Mouse (Mus musculus): Measurements from ENCODE around the gene Chpt1. TPM values are rescaled to one million over a fixed set of nuclear protein-coding genes. Genes with fewer than 3 reads are reported as not detected.

Chpt1 gene
- polyA plus RNA-seq (2017; shearing (Covaris generic)), result 0.93 TPM

DNA sequence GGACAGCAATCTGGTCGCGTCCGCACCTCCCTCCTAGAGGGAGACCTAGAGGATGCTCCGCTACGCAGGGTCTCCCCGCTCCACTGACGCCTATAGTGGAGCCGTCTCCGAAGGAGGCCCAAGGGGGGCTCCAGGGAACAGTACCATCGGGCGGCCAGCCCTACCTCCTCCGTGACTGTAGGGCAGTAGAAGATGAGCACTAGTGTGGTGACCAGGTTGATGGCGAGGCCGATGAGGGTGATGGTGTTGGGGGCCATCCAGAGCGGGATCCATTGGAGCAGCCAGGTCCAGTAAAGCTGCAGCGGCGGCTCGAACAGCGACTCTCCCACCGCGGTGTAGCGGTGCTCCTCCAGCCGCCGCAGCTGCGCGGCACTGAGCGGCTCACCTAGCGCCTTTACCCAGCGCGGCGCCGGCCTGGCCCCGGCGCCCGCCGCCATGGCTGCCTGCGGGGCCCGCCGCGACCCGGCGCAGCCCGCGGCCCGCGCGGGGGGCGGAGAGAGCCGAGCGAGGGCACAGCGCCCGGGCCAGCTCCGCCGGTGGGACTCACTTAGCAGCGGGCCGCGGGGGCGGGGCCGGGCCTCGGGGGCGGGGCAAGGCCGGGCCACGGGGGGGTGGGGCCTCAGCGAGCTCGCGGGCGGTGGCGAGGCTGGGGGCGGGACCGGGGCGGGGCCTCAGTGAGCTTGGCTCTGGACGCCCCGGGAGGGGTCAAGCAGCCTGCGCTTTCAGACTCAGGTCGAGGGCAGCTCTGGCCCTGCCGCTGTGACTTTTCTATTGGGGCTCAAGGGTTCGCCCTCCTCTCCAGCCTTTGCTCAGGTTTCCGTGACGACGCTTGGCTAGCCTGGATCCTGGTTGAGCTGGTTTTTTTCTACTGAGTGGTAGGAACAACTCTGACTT lies at the start of gene Chpt1:
Gene Chpt1 (minus strand): TSS at position 653 of the 894 bp plus-strand sequence.

DNA sequence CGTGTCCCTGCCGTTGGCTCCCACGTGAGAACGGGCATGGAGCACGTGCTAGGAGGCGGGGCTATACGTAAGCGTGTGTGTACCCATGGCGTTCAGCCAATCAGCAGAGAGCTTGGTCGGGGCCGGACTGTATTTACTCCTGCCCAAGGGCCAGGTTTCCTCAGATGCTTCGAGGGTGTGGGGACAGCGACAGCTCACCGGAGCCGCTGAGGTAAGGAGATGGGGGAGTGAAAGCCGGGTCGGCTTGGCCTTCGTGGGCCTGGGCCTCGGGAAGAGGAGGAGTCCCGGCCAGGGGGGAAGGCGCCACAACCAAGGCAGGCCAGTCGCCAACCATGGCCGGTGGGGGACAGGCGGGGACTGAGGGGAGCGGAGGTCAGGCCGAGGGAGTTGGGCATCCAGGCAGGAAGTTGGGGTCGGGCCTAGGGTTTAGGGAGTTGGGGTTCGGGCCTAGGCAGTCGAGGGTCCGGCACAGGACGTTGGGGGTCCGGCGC lies 44.3 kb downstream of the Chpt1 start, which contains the start of gene Sycp3:
Gene Sycp3 (plus strand): TSS at position 68 of the 491 bp plus-strand sequence.

Other genes starting within 250 kb of the Chpt1 start
- 1.0 TPM for gene Dram1, start 125.0 kb downstream of the Chpt1 start, polyA plus RNA-seq (2017; shearing (Covaris generic))
- gene Gnptab, start 124.9 kb downstream of the Chpt1 start, polyA plus RNA-seq (2017; shearing (Covaris generic)), result 5.8 TPM
- not detected for gene Sycp3, start 44.5 kb downstream of the Chpt1 start, polyA plus RNA-seq (2017; shearing (Covaris generic))
- not detected for gene Mybpc1, start 101.1 kb upstream of the Chpt1 start, polyA plus RNA-seq (2017; shearing (Covaris generic))
- 1.4 TPM for gene Spic, start 180.9 kb upstream of the Chpt1 start, polyA plus RNA-seq (2017; shearing (Covaris generic))
- gene Arl1, start 226.8 kb upstream of the Chpt1 start, polyA plus RNA-seq (2017; shearing (Covaris generic)), result 89.3 TPM

Measured in CD4-positive, CD25-positive, alpha-beta regulatory T cell, adult 9 weeks (primary cell).